Mouse (Mus musculus): Measurements from ENCODE around the gene Msx1.

- TF ChIP-seq POLR2A (IDR thresholded peaks at IDR 0.05; ENCODE audit: low read depth, low read length), result no peak
- no peak for TF ChIP-seq CTCF (IDR thresholded peaks at IDR 0.05; ENCODE audit: extremely low read depth, insufficient read length, insufficient replicate concordance, low read depth, low read length)
Observed at GRCm38 (mm10) chr5:37816907-37817657, 7.3 kb downstream of the Msx1 start.

All from small intestine, adult 2 months (tissue).